ENCODE assay signal across 10 mouse cellular contexts in genomic region chr9:114887699-114888098, GRCm38 (mm10). TPM values are rescaled to one million over a fixed set of nuclear protein-coding genes. Genes with fewer than 3 reads are reported as not detected.
DNase-seq lines count a peak whose midpoint lies in the region; ATAC-seq and TF ChIP-seq lines count a peak whose summit lies in the region.
"Had no signal": no experiment of that assay in that cellular context is flagged by ENCODE, and none has a peak within 500 bp of the region (broad histone marks: within the 10 kb centered on the region; RNA-seq: fewer than 3 reads in every experiment).

No protein-coding gene starts in this region.

- no peaks in the 10 kb centered on the region for H3K36me3 ChIP-seq in liver, embryonic 11.5 days (ENCODE audit: control insufficient read depth, insufficient read depth, low read length)
- H3K36me3 ChIP-seq in hindbrain, embryonic 13.5 days: no peaks in the 10 kb centered on the region
- H3K36me3 ChIP-seq: heart, embryonic 15.5 days; midbrain, embryonic 12.5 days had no signal

- TF ChIP-seq CTCF in cerebellum, adult 2 months (IDR thresholded peaks at IDR 0.05; ENCODE audit: borderline replicate concordance, insufficient read depth, low read depth, low read length): peak; percentile 24; the same call in 1 of the 2 replicates

- no peak for ATAC-seq in liver, embryonic 11.5 days (replicated peaks; ENCODE audit: low FRiP score)
- ATAC-seq in megakaryocyte progenitor cell, adult 5-6 weeks (replicated peaks; ENCODE audit: poor library complexity): peak; percentile 76
- no peak for ATAC-seq in hindbrain, embryonic 13.5 days (ENCODE audit: low FRiP score)

- 94% methylated on average over 3 of the region's 3 CpGs for WGBS in cerebellum, adult 2 months
- WGBS in liver, embryonic 11.5 days: 86% methylated on average over 3 of the region's 3 CpGs
- WGBS in hindbrain, embryonic 13.5 days: 96% methylated on average over 3 of the region's 3 CpGs

- no peak overlapping the region for H3K9ac ChIP-seq in liver, embryonic 11.5 days (ENCODE audit: low read depth, low read length)
- no peak overlapping the region for H3K9ac ChIP-seq in hindbrain, embryonic 13.5 days
- H3K9ac ChIP-seq: heart, embryonic 15.5 days; midbrain, embryonic 12.5 days had no signal

- H3K4me3 ChIP-seq in cerebellum, adult 2 months (replicated peaks; ENCODE audit: insufficient read depth, low read depth, low read length): no peak overlapping the region
- H3K4me3 ChIP-seq in liver, embryonic 11.5 days (ENCODE audit: low read depth, low read length): no peak overlapping the region
- no peak overlapping the region for H3K4me3 ChIP-seq in hindbrain, embryonic 13.5 days
- H3K4me3 ChIP-seq: heart, embryonic 15.5 days; midbrain, embryonic 12.5 days had no signal

- H3K4me2 ChIP-seq in liver, embryonic 11.5 days: no peak overlapping the region
- no peak overlapping the region for H3K4me2 ChIP-seq in hindbrain, embryonic 13.5 days
- H3K4me2 ChIP-seq: heart, embryonic 15.5 days; midbrain, embryonic 12.5 days had no signal

- H3K4me1 ChIP-seq in cerebellum, adult 2 months (ENCODE audit: control insufficient read depth, insufficient read depth, low read length): no peaks in the 10 kb centered on the region
- H3K4me1 ChIP-seq in liver, embryonic 11.5 days (replicated peaks; ENCODE audit: control insufficient read depth, insufficient read depth, low read length): no peaks in the 10 kb centered on the region
- H3K4me1 ChIP-seq in hindbrain, embryonic 13.5 days (replicated peaks): 0 out of 2 replicates have a peak, but pooled peaks cover 6% of the 10 kb centered on the region
- H3K4me1 ChIP-seq: heart, embryonic 15.5 days; midbrain, embryonic 12.5 days had no signal

- no peaks in the 10 kb centered on the region for H3K9me3 ChIP-seq in liver, embryonic 11.5 days (ENCODE audit: control insufficient read depth, low read length)
- H3K9me3 ChIP-seq in hindbrain, embryonic 13.5 days: no peaks in the 10 kb centered on the region
- H3K9me3 ChIP-seq: heart, embryonic 15.5 days had no signal

- no peak for TF ChIP-seq POLR2A in cerebellum, adult 2 months (IDR thresholded peaks at IDR 0.05; ENCODE audit: borderline replicate concordance, insufficient read depth, low read length)

- H3K27ac ChIP-seq in cerebellum, adult 2 months (ENCODE audit: insufficient read depth, low read length): no peak overlapping the region
- no peak overlapping the region for H3K27ac ChIP-seq in liver, embryonic 11.5 days (ENCODE audit: low read depth, low read length)
- H3K27ac ChIP-seq in hindbrain, embryonic 13.5 days: no peak overlapping the region
- H3K27ac ChIP-seq: heart, embryonic 15.5 days; midbrain, embryonic 12.5 days had no signal

- H3K27me3 ChIP-seq in cerebellum, adult 2 months (ENCODE audit: control insufficient read depth, insufficient read depth, low read length): no peaks in the 10 kb centered on the region; the same call in 1 of the 2 replicates
- H3K27me3 ChIP-seq in liver, embryonic 11.5 days (replicated peaks; ENCODE audit: control insufficient read depth, insufficient read depth, low read length): no peaks in the 10 kb centered on the region
- H3K27me3 ChIP-seq in hindbrain, embryonic 13.5 days: no peaks in the 10 kb centered on the region
- H3K27me3 ChIP-seq: heart, embryonic 15.5 days; midbrain, embryonic 12.5 days had no signal

- DNase-seq in cerebellum, adult 2 months: no peak
- no peak for DNase-seq in cerebellum, adult 8-10 months
- DNase-seq in liver: peak; percentile 18
- no peak for DNase-seq in liver, embryonic 11.5 days (ENCODE audit: low spot score)
- DNase-seq in embryo, embryonic 11 days: peak; percentile 41
- DNase-seq in testis, postnatal 14 days (ENCODE audit: low spot score): no peak

RNA-seq across cellular contexts. Expression of gene Cmtm8, which starts 43.7 kb away (rescaled TPM):
- polyA plus RNA-seq in cerebellum, adult 2 months (2012; rRNA removed): 4.2 and 4.8 TPM in 2 replicates
- 21.2 and 24.8 TPM in 2 replicates for polyA plus RNA-seq in liver, embryonic 11.5 days (2014; fragmentation: Nextera tagmentation; extraction: Ambion mirVana)
- 1.0 and 2.8 TPM in 2 replicates for total RNA-seq in megakaryocyte progenitor cell, adult 5-6 weeks (2015)
- 0.79 and 2.0 TPM in 2 replicates for total RNA-seq in megakaryocyte progenitor cell, adult 5-6 weeks (2017)
- polyA plus RNA-seq in hindbrain, embryonic 13.5 days (2015; fragmentation: Nextera tagmentation; extraction: Ambion mirVana): 15.8 and 20.0 TPM in 2 replicates

RNA-seq across cellular contexts. Expression of gene Gpd1l, which starts 46.1 kb away (rescaled TPM):
- 46.2 and 46.8 TPM in 2 replicates for polyA plus RNA-seq in cerebellum, adult 2 months (2012; rRNA removed)
- 18.2 TPM in 2 replicates for polyA plus RNA-seq in liver, embryonic 11.5 days (2014; fragmentation: Nextera tagmentation; extraction: Ambion mirVana)
- 23.9 and 25.2 TPM in 2 replicates for total RNA-seq in megakaryocyte progenitor cell, adult 5-6 weeks (2015)
- total RNA-seq in megakaryocyte progenitor cell, adult 5-6 weeks (2017): 30.0 and 30.9 TPM in 2 replicates
- polyA plus RNA-seq in hindbrain, embryonic 13.5 days (2015; fragmentation: Nextera tagmentation; extraction: Ambion mirVana): 22.4 and 23.5 TPM in 2 replicates

Comparison
In these comparisons a context has a peak if more than half of its experiments do, and no peak if none do; other contexts are left out.
1. DNase-seq: peak in liver (single experiment) and embryo, embryonic 11 days (single experiment); none in cerebellum, adult 2 months (0 of 2), cerebellum, adult 8-10 months (single experiment), liver, embryonic 11.5 days (single experiment) and testis, postnatal 14 days (single experiment).